Mouse (Mus musculus) urinary bladder, adult 18-20 months (tissue): ENCODE results near the gene Arhgef19.

Experiments used
- DNase-seq, 2 experiments: peaks; one replicate each; pipeline ENCODE4 v3.0.0; 2022; ENCODE audit warnings: low spot score in 2 of 2, mixed read lengths in 2 of 2

Arhgef19 gene

DNA sequence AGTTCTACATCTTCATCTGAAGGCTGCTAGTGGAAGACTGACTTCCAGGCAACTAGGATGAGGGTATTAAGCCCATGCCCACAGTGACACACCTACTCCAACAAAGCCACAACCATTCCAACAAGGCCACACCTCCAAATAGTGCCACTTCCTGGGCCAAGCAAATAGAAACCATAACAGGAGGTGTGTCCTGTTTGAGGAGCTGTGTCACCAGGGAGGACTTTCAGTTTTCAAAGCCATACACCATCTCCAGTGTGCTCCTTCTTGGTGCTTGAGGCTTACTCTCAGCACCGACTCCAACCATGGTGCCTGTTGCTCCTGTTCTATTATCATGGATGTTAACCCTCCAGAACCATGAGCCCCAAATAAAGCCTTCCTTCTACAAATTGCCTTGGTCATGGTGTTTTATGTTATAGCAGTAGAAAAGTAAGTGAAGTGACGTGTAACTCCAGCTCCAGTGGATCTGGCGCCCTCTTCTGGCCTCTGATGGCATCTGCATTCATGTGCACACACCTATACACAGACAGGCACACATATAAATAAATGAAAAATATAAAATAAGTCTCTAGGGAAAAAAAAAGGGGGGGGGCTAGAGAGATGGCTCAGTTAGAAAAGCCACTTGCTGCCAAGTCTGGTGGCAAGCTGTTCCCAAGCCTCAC is 26.8 kb downstream of the Arhgef19 start:
- DNase-seq = no peak

DNA sequence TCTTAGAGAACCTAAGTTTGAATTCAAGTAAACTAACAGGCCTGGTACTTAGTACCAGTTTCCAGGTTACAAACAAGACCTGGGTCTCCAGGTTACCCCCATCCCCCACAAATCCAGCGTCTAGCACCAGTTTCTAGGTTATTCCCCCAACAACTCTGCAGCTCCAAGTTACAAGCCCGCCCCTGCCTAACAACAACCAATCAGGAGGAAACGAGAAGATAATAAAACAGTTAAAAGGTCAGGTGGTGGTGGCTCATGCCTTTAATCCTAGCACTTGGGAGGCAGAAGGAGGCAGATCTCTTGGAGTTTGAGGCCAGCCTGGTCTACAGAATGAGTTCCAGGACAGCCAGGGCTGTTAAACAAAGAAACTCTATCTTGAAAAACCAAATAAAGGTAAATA is 28.0 kb downstream of the Arhgef19 start:
- no peak for DNase-seq

DNA sequence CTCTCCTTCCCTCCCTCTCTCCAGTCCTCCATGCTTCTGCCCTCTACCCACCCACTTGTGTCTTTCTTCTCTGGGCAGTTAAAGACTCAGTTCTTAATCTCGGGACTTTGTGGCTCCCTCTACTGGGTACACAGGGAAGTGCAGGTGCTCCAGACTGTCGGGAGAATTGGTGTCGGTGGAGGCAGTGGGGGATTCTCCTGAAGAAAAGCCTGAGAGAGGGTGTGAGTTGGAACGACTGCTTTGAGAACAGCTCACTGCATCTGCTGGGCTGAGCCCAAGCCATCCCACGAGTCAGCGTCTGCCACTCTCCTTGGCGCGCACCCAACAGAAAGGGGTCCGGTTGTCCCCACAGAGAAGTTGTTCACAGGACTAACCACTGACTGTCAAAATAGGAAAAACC is 28.5 kb downstream of the Arhgef19 start:
- DNase-seq = no peak

DNA sequence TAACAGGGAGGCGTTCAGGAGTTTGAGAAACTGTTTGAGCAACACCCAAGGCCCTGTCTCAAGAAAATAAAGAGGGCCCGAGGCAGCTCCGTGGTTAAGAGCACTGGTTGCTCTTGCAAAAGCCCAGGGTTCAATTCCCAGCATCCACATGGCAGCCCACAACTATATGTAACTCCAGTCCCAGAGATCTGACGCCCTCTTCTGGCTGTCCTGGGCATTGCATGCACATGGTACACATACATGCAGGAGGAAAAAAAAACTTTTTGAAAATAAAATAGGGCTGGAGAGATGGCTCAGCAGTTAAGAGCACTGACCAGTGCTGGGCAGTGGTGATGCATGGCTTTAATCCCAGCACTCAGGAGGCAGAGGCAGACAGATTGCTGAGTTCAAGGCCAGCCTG is 29.1 kb downstream of the Arhgef19 start:
- no peak for DNase-seq

DNA sequence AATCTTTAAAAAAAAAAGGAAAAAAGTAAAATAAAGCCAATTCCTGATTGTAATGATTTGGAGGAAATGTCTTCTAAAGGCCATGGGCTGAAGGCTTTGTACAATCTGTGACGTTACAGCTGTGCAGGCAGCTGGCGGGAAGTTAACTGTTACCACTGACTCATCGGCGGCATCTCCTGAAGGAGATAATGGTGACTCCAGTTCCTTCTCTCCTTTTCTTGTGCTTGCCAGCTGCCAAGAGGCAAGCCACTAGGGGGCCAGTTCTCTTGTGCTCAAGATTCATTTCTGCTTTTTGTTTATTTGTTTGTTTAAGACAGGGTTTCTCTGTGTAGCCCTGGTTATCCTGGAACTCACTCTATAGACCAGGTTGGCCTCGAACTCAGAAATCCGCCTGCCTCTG is 29.8 kb downstream of the Arhgef19 start:
- DNase-seq = no peak

DNA sequence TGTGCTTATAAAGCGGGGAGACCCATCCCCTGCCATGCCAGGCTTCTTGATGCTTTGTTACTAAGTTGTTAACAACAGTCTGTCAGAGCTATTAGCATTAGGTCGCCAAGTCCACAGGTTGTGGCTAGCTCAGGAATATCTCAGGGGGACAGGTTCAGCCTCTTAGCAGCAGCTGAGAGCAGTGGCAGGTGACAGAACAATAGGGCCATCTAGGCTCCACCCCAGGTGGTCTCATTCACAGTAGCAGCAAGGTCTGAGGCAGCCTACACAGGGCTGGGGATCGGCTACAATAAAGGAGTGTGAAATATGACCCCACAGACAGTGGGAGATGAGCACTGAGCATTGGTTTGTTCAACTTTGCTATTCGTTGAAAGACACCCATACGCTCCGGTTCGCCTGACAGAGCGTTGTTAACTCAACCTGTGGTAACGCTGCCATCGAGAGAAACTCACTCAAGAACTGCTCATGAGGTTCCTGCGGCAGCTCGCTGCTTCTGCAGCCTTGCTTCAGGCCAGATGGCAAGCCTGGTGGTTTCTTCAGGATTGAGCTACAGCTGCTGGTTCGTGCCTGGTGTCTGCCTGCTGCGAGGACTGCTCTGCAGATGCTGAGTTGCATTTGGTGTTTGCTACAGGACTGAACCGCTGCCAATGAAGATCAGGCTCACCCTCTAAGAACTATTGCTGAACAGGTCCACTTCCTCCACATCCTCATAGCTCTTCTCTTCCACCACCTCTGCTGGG is 31.1 kb downstream of the Arhgef19 start:
- no peak for DNase-seq

DNA sequence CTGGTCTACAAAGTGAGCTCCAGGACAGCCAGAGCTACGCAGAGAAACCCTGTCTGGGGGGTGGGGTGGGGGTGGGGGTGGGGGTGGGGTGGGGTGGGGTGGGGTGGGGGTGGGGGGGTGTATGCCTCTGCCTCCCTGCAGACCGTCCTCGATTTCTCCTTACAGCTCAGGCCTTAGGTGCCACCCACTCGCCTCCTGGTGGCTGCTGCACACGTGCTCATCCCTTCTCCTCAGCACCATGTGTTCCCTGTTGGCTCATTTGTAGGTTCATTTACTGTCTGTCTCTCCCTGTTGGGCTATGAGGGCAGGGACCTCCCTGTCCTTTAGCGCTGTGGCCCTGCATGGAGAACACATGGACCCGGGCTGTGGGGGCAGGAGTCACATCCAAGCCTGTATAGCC is 31.9 kb downstream of the Arhgef19 start:
- DNase-seq = no peak

DNA sequence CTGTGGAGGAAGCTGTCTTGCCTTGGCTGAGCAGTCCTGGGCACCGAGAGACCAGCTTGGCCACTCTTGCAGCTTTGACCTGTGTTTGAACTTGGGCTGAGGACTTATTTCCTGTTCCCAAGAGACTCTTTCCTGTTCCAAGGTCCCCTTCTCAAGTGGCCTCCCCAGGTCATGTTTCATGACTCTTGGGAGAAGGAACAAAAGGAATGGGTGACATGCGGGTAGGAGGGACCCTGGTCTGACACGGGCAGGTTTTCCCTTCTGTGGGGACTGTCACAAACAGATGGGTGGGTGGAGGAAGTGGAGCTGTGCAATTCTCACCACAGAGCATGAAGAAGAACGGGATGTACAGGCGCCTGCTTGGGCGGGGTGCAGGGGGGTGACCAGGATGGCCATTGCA is 32.4 kb downstream of the Arhgef19 start:
- no peak for DNase-seq

DNA sequence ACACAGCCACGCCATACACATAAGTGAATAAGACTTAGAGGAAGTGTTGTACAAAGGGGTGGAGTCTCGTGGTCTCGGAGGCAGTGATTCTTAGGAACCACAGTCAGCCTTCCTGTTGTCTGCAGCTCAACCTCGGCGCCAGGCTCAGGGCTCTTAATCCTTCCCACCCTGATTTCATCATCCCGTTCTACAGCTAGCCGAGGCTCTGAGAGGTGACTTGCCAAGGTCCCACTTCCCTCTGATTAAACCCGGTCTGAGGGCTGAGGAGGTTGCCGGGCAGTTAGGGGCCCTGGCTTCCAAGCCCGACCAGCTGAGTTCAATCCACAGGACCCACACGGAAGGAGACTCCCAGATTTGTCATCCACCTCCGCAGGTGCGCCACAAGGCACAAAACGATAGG is 33.6 kb downstream of the Arhgef19 start:
- DNase-seq = no peak

DNA sequence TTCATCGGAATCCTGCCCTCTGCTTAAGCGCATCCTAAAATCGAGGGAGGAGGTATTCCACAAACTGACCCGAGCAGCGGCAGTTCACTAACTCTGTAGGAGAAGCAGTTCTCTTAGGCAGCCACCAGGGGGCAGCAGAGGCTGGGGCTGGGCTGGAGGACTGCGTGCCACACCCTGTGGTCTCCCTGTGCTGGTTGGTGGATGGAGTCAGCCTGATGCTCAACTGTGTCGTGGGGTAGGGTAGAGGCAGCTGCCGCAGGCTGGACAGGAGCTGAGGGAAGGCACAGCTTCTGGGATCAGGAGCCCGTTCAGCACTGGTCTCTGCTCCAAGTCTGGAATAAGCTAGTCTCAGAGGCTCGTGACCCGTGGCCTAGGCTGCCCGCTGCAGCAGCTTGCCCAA is 34.0 kb downstream of the Arhgef19 start:
- peak; percentile 78 to 82 for DNase-seq

DNA sequence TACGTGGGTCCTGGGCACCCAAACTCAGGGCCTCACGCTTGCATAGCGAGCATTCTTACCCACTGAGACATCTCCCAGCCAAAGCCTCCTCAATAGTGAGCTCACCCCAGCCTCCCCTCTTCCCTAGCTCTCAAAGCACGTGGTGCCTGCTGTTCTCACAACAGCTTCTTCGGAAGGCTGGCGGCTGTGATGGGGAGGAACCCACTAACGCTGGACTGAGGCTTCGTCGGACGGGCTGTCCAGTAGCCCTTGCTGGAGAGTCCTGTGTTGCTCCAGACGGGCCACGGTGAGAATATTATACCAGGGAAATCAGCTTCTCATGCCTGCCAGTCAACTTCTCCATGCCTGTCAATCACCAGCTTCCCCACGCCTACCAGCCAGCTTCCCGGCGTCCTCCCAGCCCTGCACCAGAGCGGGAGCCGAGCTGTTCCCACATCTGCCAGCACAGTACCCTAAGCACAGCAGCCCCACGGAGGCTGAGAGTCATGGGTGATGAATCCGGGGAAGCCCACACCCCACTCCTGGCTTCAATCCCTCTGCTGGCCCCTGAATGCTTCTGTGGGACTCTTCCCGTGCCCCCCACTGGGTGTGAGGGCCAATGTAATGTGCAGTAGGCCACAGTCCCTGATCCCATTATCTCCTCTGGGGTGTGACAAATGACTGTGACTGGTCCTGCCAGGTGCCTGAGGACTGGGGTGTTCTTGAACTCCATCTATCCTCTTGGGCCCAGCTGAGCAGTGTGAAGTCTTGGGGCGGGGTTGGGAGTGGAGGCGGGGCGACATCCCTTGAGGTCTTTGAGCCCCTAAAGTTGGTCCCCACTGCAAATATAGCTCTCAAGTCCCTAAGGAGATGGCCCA is 35.4 kb downstream of the Arhgef19 start:
- DNase-seq = no peak

DNA sequence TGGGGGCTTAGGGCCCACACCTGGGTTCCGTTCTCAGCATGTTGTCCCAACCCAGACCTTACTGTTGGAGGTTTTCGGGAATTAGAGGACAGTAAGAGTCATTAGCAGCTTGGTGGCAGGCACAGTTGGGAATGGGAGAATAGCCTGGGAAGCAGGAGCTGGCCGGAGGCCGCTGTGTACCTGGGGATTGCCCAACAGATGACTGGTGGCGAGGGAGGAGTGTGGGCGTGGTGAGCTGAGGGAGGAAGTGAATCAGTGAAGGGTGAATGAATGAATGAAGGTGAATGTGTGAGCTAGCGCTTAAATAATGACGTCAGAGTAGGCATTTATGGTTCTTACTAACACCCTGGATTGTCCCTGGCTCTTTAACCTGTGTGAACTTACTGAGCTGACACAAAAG is 37.9 kb downstream of the Arhgef19 start:
- no peak for DNase-seq

DNA sequence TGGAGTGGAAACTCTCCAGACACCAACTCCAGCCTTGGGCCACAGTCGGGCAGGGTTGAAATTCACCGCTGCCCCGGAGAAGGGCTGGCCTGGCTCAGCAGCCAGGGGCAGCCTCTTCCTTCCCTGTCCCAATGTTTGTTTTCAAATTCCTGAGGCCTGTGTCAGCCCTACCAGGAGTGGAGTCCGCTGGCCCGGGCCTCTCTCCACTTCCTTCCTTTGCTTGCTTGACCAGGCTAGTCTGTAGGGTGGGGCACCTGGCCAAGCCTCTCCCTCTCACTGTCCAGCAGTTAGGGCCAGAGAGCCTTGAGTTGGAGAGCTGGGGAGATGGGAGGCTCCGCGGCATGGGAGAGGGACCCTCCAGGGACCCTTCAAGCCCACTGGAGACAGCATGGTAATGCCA is 38.9 kb downstream of the Arhgef19 start:
- peak; percentile 72 to 93 for DNase-seq

DNA sequence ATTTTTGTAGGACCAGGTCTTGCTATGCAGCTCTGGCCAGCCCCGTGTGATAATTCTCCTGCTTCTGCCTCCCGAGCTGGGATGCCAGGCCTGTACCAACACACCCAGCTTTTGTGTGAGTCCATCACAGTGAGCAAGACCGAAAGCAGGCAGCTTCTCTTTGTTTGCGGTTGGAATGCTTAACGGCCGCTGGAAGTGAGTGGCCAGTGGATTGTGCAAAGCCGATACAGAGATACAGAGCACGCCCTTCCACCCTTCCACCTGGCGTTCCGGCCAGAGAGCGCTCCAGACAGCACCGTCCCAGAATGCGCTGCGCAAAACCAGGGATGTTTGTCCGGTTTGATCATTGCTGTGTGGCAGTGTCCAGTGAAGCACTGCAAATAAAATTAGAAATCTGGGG is 40.0 kb downstream of the Arhgef19 start:
- no peak for DNase-seq

DNA sequence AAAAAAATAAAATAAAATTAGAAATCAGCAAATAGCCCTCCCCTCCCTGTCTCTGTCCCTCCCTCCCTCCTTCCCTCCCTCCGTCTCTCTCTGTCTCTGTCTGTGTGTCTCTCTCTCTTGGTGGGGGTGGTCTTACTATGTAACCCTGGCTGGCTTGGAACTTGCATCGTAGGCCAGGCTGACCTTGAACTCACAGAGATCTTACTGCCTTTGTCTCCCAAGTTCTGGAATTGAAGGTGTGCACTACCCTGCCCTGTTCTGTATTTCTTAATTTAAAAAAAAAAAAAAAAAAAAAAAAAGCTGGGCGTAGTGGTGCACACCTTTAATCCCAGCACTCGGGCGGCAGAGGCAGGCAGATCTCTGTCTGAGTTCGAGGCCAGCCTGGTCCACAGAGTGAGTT is 40.5 kb downstream of the Arhgef19 start:
- no peak for DNase-seq

DNA sequence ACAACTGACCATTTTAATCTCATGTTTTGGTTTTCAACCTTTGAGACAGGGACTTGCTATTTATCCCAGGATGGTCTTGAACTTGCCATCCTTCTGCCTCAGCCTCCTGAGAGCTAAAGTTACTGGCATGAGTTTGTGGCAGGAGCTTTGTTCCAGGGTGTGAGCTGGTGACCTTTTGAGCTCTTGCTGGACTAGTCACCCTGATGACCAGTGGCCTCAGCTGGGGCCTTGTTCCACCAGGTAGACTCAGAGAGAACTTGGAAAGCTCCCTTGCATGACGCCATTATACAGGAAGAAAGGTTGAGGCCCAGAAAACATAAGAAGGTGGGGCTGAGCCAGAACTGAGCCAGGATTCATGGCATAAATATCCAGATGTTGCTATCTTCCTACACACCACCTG is 41.2 kb downstream of the Arhgef19 start:
- DNase-seq = no peak

DNA sequence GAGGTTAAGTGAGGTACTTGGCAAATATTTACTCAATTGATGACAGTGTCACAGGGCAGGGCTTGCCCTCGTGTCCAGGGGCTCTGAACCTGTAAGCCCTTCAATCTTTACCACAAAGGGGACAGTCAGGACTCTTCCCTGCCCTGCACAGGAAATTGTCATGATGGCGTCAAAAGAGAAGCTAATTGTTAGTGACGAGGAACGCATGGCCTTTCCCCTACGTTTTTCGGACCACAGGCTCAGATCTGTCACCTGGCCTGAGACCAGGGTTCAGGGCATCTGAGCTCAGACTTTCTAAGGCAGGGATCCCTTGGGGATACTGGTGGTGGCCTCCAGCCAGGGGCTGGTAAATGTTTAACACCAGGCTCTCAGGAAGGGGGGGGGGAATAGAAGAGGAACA is 41.9 kb downstream of the Arhgef19 start:
- DNase-seq = no peak

DNA sequence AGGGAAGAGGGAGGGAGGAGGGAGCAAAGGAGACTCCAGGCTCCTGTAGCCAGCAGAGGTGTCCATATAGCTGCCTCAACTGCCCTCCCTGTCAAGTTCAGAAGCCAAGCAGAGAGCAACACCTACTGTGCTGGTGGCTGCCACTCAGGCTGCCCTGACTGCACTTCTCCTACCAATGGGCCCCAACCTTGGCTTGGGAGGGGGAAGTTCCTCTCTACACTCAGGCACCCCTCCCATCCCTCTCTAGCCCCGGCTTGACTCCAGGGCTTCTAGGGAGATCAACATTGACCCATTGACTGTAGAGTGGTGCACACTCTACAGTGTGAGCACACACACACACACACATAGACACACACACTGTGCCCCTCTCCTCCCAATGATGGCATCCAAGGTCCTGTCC is 42.3 kb downstream of the Arhgef19 start:
- DNase-seq = no peak

DNA sequence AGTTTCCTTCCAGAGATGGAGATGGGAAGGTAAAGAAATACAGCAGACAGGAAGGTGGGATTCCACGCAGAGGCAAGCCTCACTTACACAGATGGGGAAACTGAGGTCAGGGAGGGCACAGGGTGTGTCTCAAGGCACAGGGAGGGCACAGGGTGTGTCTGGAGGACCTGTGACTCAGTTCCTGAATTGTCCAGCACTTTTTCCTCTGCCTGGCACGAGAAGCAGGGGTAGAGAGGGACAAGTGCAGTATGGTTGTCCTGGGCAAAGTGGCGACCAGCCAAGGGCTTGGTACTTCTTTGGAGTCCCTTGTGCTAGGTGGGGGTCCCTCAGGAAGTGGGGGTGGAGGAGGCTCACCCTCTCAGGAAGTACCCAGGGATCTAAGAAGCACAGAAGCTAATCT is 42.8 kb downstream of the Arhgef19 start:
- no peak for DNase-seq

DNA sequence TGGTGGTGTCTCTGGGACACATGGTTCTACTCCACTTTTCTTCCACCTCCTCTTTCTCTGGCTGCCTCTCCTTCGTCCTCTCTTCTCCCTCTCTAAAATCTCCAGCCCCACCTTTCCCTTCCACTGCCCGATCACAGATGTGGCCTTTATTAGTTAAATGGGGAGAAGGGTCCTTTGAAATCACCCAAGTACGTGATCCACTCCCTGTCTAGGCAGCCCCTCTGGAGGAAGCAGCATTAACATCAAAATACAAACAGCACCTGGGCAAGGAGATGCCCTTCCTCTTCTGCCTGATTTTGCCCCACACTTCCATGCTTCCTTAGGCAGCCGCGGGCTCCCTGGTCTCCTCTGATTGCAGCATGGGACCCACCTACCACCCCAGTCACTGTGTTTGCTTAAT is 43.3 kb downstream of the Arhgef19 start:
- DNase-seq = no peak

DNA sequence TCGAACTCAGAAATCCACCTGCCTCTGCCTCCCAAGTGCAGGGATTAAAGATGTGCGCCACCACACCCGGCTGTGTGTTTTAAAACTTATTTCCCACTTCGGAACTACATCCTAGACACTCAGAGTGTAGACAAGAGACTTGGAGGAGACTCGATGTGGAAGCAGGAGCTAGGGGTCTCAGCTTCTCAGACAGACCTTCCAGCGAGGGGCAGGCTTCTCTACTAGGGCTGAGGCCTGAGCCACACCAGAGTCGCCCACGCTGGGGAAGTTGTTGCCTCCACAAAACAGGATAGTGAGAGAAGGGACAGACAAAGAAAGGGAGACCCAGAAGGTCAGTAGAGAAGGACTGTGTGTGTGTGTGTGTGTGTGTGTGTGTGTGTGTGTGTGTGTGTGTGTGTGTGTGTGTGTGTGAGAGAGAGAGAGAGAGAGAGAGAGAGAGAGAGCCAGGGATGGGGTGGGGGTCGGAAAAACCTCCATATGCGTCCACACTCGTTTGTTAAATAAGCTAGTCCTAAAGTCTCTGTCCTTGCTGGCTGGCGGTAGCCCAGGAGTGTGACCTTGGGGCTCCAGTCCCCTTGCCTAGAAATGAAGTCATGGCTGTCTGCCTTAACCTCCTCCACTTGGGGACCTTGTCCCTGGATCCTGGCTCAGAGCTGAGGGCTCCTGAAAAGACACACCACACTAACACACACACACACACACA is 44.0 kb downstream of the Arhgef19 start:
- no peak for DNase-seq

DNA sequence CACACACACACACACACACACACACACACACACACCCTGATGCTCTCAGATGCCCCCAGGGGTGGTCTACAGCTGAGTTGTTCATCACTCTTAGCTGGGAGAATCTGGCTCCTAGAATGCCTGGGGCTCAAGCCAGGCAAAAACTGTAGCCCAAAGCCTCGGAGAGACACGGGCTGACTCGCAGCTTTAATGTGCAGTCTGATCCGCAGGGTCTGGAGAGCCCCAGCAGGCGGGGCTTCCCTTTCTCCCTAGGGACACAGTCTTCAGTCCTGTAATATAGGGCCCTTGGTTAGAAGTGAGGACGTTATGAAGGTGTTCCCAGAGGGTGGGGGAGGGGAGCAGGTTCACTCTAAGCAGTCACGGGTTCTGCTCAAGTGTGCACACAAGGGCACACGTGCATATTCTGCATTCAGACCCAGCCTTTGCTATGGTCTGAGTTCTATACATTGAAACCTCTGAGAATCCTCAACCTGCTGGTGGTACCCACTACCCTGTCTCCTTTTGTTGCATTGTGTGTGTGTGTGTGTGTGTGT is 44.6 kb downstream of the Arhgef19 start:
- DNase-seq = no peak
